In the genomic region with DNA sequence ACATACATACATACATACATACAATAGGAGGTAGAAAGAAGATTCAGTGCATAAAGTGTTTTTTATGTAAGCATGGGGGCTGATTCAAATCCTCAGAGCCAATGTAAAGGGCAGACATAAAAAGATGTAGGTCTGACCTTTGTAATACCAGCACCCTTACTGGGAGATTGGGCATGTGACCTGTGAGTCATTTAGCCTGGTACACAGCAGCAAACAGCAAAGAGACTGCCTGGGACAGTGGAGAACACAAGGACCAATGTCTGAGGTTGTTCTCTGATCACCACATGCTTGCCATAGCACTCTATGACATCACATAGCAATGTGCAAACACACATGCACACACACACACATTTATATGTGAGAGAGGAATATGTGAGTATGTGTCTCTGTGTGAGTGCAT, we compare ENCODE assay signal across 30 mouse cellular contexts. TPM values are rescaled to one million over a fixed set of nuclear protein-coding genes. Genes with fewer than 3 reads are reported as not detected.
A peak's percentile ranks its signal among the peaks of the same experiment; 100 is the strongest.
DNase-seq lines count a peak whose midpoint lies in the region; ATAC-seq lines count a peak whose summit lies in the region.
"Had no signal": no experiment of that assay in that cellular context is flagged by ENCODE, and none has a peak within 500 bp of the region (broad histone marks: within the 10 kb centered on the region; RNA-seq: fewer than 3 reads in every experiment).

No protein-coding gene starts in this region.

- H3K36me3 ChIP-seq in macrophage (ENCODE audit: inconsistent target): no peaks in the 10 kb centered on the region
- H3K36me3 ChIP-seq: heart, embryonic 13.5 days; hindbrain, embryonic 10.5 days; hindbrain, embryonic 15.5 days; intestine, embryonic 15.5 days; liver, embryonic 12.5 days; midbrain, embryonic 15.5 days; neural tube, embryonic 12.5 days; stomach, embryonic 15.5 days had no signal

- ATAC-seq in activated CD4-positive, CD25-positive, alpha-beta regulatory T cell, adult 4 months: peak; percentile 43
- ATAC-seq: forebrain, embryonic 16.5 days; intestine, embryonic 15.5 days; liver, embryonic 12.5 days; lung, postnatal 0 days; midbrain, embryonic 15.5 days had no signal

- DNase-seq in 3134 (ENCODE audit: extremely low read depth, insufficient read length, low spot score) (peak; percentile 30), 416B (ENCODE audit: low read depth) (peak; percentile 63)
- DNase-seq in layer of hippocampus, postnatal 25 days (ENCODE audit: extremely low spot score in 1 of 2, low spot score in 1 of 2): no peak
- no peak for DNase-seq in layer of hippocampus, postnatal 14 days (ENCODE audit: low spot score in 2 of 2)
- DNase-seq in spleen, postnatal 36 days (ENCODE audit: low spot score in 2 of 2): no peak
- DNase-seq: adrenal gland, postnatal 25 days; cerebellum, adult 18-20 months; cerebellum, postnatal 10 days; gastrocnemius, adult 2 months; gastrocnemius, postnatal 36 days; heart, adult 2 months; heart, postnatal 10 days; kidney, adult 2 months; layer of hippocampus, adult 9-11 months; lung, adult 18-20 months; lung, postnatal 4 days had no signal

- H3K4me3 ChIP-seq in macrophage (ENCODE audit: inconsistent target): no peak overlapping the region
- H3K4me3 ChIP-seq: embryonic facial prominence, embryonic 13.5 days; erythroblast, embryonic 14.5 days; gastrocnemius, adult 2 months; heart, adult 2 months; heart, embryonic 13.5 days; hindbrain, embryonic 10.5 days; hindbrain, embryonic 15.5 days; intestine, embryonic 15.5 days; liver, embryonic 12.5 days; midbrain, embryonic 15.5 days; neural tube, embryonic 12.5 days; stomach, embryonic 15.5 days had no signal

- H3K27ac ChIP-seq in macrophage: 0 out of 2 replicates have a peak overlapping the region, but pooled peaks have one; percentile 5
- H3K27ac ChIP-seq: embryonic facial prominence, embryonic 13.5 days; gastrocnemius, adult 2 months; heart, adult 2 months; heart, embryonic 13.5 days; hindbrain, embryonic 10.5 days; hindbrain, embryonic 15.5 days; intestine, embryonic 15.5 days; liver, embryonic 12.5 days; midbrain, embryonic 15.5 days; neural tube, embryonic 12.5 days; stomach, embryonic 15.5 days had no signal

- no peaks in the 10 kb centered on the region for H3K79me2 ChIP-seq in macrophage (ENCODE audit: inconsistent target)

RNA-seq across cellular contexts. Expression of a gene that starts 49.3 kb away (rescaled TPM):
- polyA plus RNA-seq in activated CD4-positive, CD25-positive, alpha-beta regulatory T cell, adult 4 months (2017; shearing (Covaris generic)): 10 to 100 TPM; 12.6 to 15.1 TPM
- total RNA-seq in macrophage (2018; cell fraction: chromatin; rRNA removed): 10 to 100 TPM in 25 of 26 experiments, 1 to 10 TPM in 1; 7.3 to 59.2 (median 31.9) TPM
- 10 to 100 TPM in 22 of 26 experiments, 1 to 10 TPM in 4; 7.1 to 15.2 (median 12.1) TPM for total RNA-seq in macrophage (2018; cell fraction: cytosol; rRNA removed)
- 10 to 100 TPM in 23 of 26 experiments, 1 to 10 TPM in 3; 5.2 to 37.8 (median 14.4) TPM for total RNA-seq in macrophage (2018; cell fraction: nucleus; rRNA removed)
- polyA plus RNA-seq in macrophage (2018): 11.0 to 23.1 TPM (median 15.5 TPM) in 3 replicates
- 10 to 100 TPM; 14.6 TPM for total RNA-seq in layer of hippocampus, postnatal 25 days (2021)
- 10 to 100 TPM; 13.1 to 13.7 TPM for total RNA-seq in layer of hippocampus, postnatal 14 days (2021)

Comparison
In these comparisons a context has a peak if more than half of its experiments do, and no peak if none do; other contexts are left out.
1. DNase-seq: peak in 3134 (single experiment) and 416B (single experiment); none in layer of hippocampus, postnatal 25 days (0 of 2), layer of hippocampus, postnatal 14 days (0 of 2) and spleen, postnatal 36 days (0 of 2).